Mouse (Mus musculus) midbrain, embryonic 10.5 days (tissue): ENCODE data around the gene Abhd18. TPM values are rescaled to one million over a fixed set of nuclear protein-coding genes. Genes with fewer than 3 reads are reported as not detected.

ENCODE experiments used
- DNase-seq: peaks from one replicate; pipeline ENCODE4 v3.0.0-alpha.2; 2017; ENCODE audit warnings: low spot score
- H3K27ac ChIP-seq: fragments of 300-500 bp; sonication (generic); replicated peaks from 2 replicates; pipeline ENCODE4 v1.5.1; 2016; ENCODE audit warnings: mild to moderate bottlenecking
- H3K27me3 ChIP-seq: fragments of 300-500 bp; sonication (generic); 2 replicates; pipeline ENCODE4 v1.6.1; 2016; ENCODE audit warnings: low read depth, mild to moderate bottlenecking; ENCODE audit not compliant: poor library complexity, severe bottlenecking
- H3K36me3 ChIP-seq: fragments of 300-500 bp; sonication (generic); 2 replicates; pipeline ENCODE4 v1.6.1; 2016; ENCODE audit warnings: mild to moderate bottlenecking, moderate library complexity
- H3K4me1 ChIP-seq: fragments of 300-500 bp; sonication (generic); 2 replicates; pipeline ENCODE4 v1.6.1; 2016
- H3K4me3 ChIP-seq: fragments of 300-500 bp; sonication (generic); 2 replicates; pipeline ENCODE4 v1.5.1; 2016; ENCODE audit warnings: mild to moderate bottlenecking, moderate library complexity
- H3K9me3 ChIP-seq: fragments of 300-500 bp; sonication (generic); replicated peaks from 2 replicates; pipeline ENCODE4 v1.6.1; 2016; ENCODE audit warnings: mild to moderate bottlenecking
- WGBS: fragments of 180-500 bp; shearing (Covaris S2); methylation state at CpG from one replicate; pipeline ENCODE4 v1.1.7; 2016; 5-methylcytosine and 5-hydroxymethylcytosine counted together
- polyA plus RNA-seq: library from polyadenylated mRNA; unstranded; fragments of >200 nt; fragmentation: Nextera tagmentation; extraction: Ambion mirVana; gene quantifications from 2 replicates; pipeline ENCODE4 v1.2.1, GENCODE M21; 2016

Abhd18 gene
- polyA plus RNA-seq, 1 experiment from 2014 or later, result 6.4 TPM

- H3K36me3 ChIP-seq, result no peaks in the 10 kb centered on the region
- H3K9me3 ChIP-seq, result no peaks in the 10 kb centered on the region
- no peak for DNase-seq
- H3K4me3 ChIP-seq, result no peak overlapping the region
- H3K4me1 ChIP-seq, result peaks cover 12% of the 10 kb centered on the region
- peaks cover 29% of the 10 kb centered on the region for H3K27me3 ChIP-seq
- 89% methylated on average over 1 of the region's 1 CpGs for WGBS
- no peak overlapping the region for H3K27ac ChIP-seq
Measured at GRCm38 (mm10) chr3:40954792-40955191, 108.0 kb downstream of the Abhd18 start.

- DNase-seq, result no peak
- H3K27ac ChIP-seq, result no peak overlapping the region
- H3K27me3 ChIP-seq, result no peaks in the 10 kb centered on the region
- no peak overlapping the region for H3K4me3 ChIP-seq
- no peaks in the 10 kb centered on the region for H3K4me1 ChIP-seq
- H3K9me3 ChIP-seq, result no peaks in the 10 kb centered on the region
- H3K36me3 ChIP-seq, result no peaks in the 10 kb centered on the region
Measured at GRCm38 (mm10) chr3:40958831-40959230, 112.1 kb downstream of the Abhd18 start.

- Histone ChIP-seq H3K36me3 (no peaks in the 10 kb centered on the region), H3K9me3 (no peaks in the 10 kb centered on the region), H3K27ac (no peak overlapping the region), H3K4me1 (no peaks in the 10 kb centered on the region), H3K27me3 (no peaks in the 10 kb centered on the region), H3K4me3 (no peak overlapping the region)
- no peak for DNase-seq
Measured at GRCm38 (mm10) chr3:40980758-40981157, 134.0 kb downstream of the Abhd18 start.

- Histone ChIP-seq H3K27me3 (no peaks in the 10 kb centered on the region), H3K9me3 (no peaks in the 10 kb centered on the region), H3K36me3 (no peaks in the 10 kb centered on the region), H3K4me3 (no peak overlapping the region), H3K27ac (no peak overlapping the region), H3K4me1 (no peaks in the 10 kb centered on the region)
- WGBS, result 80% methylated on average over 5 of the region's 5 CpGs
- DNase-seq, result no peak
Measured at GRCm38 (mm10) chr3:40987539-40987938, 140.8 kb downstream of the Abhd18 start.

Other genes starting within 250 kb of the Abhd18 start
- 0.10 and 0.21 TPM in 2 replicates for gene Slc25a31, start 138.1 kb upstream of the Abhd18 start, polyA plus RNA-seq
- gene Hspa4l, start 102.5 kb upstream of the Abhd18 start, polyA plus RNA-seq, result 55.1 and 56.1 TPM in 2 replicates
- gene Plk4, start 47.0 kb upstream of the Abhd18 start, polyA plus RNA-seq, result 77.4 and 83.2 TPM in 2 replicates
- gene Mfsd8, start 84 bp upstream of the Abhd18 start, polyA plus RNA-seq, result 6.6 and 7.7 TPM in 2 replicates
- 0.15 and 0.19 TPM in 2 replicates for gene 1700034I23Rik, start 55.6 kb downstream of the Abhd18 start, polyA plus RNA-seq
- gene Larp1b, start 102.9 kb downstream of the Abhd18 start, polyA plus RNA-seq, result 1.7 and 2.0 TPM in 2 replicates
- gene Pgrmc2, start 236.1 kb downstream of the Abhd18 start, polyA plus RNA-seq, result 31.2 and 34.3 TPM in 2 replicates